Mouse (Mus musculus): Measurements from ENCODE around the gene Mast4. TPM values are rescaled to one million over a fixed set of nuclear protein-coding genes. Genes with fewer than 3 reads are reported as not detected.
A peak's percentile ranks its signal among the peaks of the same experiment; 100 is the strongest.
"Not testable (repeated sequence)": the region's sequence is repeated elsewhere in the genome, so short reads cannot be mapped to it uniquely, and the experiment has no call there.

Mast4 gene
- polyA plus RNA-seq, 1 experiment from 2014 or later, result 31.8 TPM

GRCm38 (mm10) chr13:102739720-102740535 is 594.4 kb downstream of the Mast4 start:
- H3K27ac ChIP-seq, result no peak overlapping the region
- no peaks in the 10 kb centered on the region for H3K27me3 ChIP-seq
- ATAC-seq (ENCODE audit: borderline replicate concordance, extremely low read depth, low FRiP score, low TSS enrichment), result no peak
- no peak overlapping the region for H3K9ac ChIP-seq
- no peak overlapping the region for H3K4me2 ChIP-seq
- H3K4me1 ChIP-seq, result no peaks in the 10 kb centered on the region
- no peaks in the 10 kb centered on the region for H3K9me3 ChIP-seq
- H3K4me3 ChIP-seq, result no peak overlapping the region
- H3K36me3 ChIP-seq, result peaks cover 63% of the 10 kb centered on the region
- WGBS, result 82% methylated on average over 13 of the region's 13 CpGs

GRCm38 (mm10) chr13:102737811-102738210 is 596.5 kb downstream of the Mast4 start:
- Histone ChIP-seq H3K36me3 (peaks cover 69% of the 10 kb centered on the region), H3K4me1 (no peaks in the 10 kb centered on the region), H3K4me2 (no peak overlapping the region), H3K27ac (no peak overlapping the region), H3K9me3 (no peaks in the 10 kb centered on the region), H3K27me3 (no peaks in the 10 kb centered on the region), H3K9ac (no peak overlapping the region), H3K4me3 (no peak overlapping the region)
- 87% methylated on average over 7 of the region's 7 CpGs for WGBS
- no peak for ATAC-seq (ENCODE audit: borderline replicate concordance, extremely low read depth, low FRiP score, low TSS enrichment)

GRCm38 (mm10) chr13:102733063-102733462 is 601.2 kb downstream of the Mast4 start:
- Histone ChIP-seq H3K27me3 (no peaks in the 10 kb centered on the region), H3K4me1 (no peaks in the 10 kb centered on the region), H3K36me3 (peaks cover 37% of the 10 kb centered on the region), H3K9me3 (no peaks in the 10 kb centered on the region), H3K9ac (no peak overlapping the region), H3K4me3 (no peak overlapping the region), H3K27ac (no peak overlapping the region), H3K4me2 (no peak overlapping the region)
- no peak for ATAC-seq (ENCODE audit: borderline replicate concordance, extremely low read depth, low FRiP score, low TSS enrichment)
- 78% methylated on average over 2 of the region's 2 CpGs for WGBS

GRCm38 (mm10) chr13:102728951-102729350 is 605.3 kb downstream of the Mast4 start:
- H3K36me3 ChIP-seq; H3K9me3 ChIP-seq; H3K4me1 ChIP-seq; H3K4me3 ChIP-seq; H3K4me2 ChIP-seq; H3K27me3 ChIP-seq; ATAC-seq (ENCODE audit: borderline replicate concordance, extremely low read depth, low FRiP score, low TSS enrichment); H3K27ac ChIP-seq; H3K9ac ChIP-seq: not testable (repeated sequence)
- WGBS, result 77% methylated on average over 7 of the region's 7 CpGs

GRCm38 (mm10) chr13:102728035-102728434 is 606.3 kb downstream of the Mast4 start:
- no peak for ATAC-seq (ENCODE audit: borderline replicate concordance, extremely low read depth, low FRiP score, low TSS enrichment)
- H3K4me2 ChIP-seq, result no peak overlapping the region
- H3K4me1 ChIP-seq, result no peaks in the 10 kb centered on the region
- no peaks in the 10 kb centered on the region for H3K36me3 ChIP-seq
- no peaks in the 10 kb centered on the region for H3K9me3 ChIP-seq
- H3K27ac ChIP-seq, result no peak overlapping the region
- no peak overlapping the region for H3K9ac ChIP-seq
- WGBS, result 56% methylated on average over 3 of the region's 3 CpGs
- H3K4me3 ChIP-seq, result no peak overlapping the region
- no peaks in the 10 kb centered on the region for H3K27me3 ChIP-seq

GRCm38 (mm10) chr13:102726876-102727275 is 607.4 kb downstream of the Mast4 start:
- Histone ChIP-seq H3K27ac (no peak overlapping the region), H3K4me2 (no peak overlapping the region), H3K36me3 (no peaks in the 10 kb centered on the region), H3K4me1 (no peaks in the 10 kb centered on the region), H3K27me3 (no peaks in the 10 kb centered on the region), H3K9me3 (no peaks in the 10 kb centered on the region), H3K9ac (no peak overlapping the region), H3K4me3 (no peak overlapping the region)
- ATAC-seq (ENCODE audit: borderline replicate concordance, extremely low read depth, low FRiP score, low TSS enrichment), result no peak
- 77% methylated on average over 1 of the region's 1 CpGs for WGBS

GRCm38 (mm10) chr13:102725906-102726305 is 608.4 kb downstream of the Mast4 start:
- Histone ChIP-seq H3K36me3 (no peaks in the 10 kb centered on the region), H3K4me3 (no peak overlapping the region), H3K9ac (no peak overlapping the region), H3K4me2 (no peak overlapping the region), H3K4me1 (no peaks in the 10 kb centered on the region), H3K27ac (no peak overlapping the region), H3K9me3 (no peaks in the 10 kb centered on the region), H3K27me3 (no peaks in the 10 kb centered on the region)
- no peak for ATAC-seq (ENCODE audit: borderline replicate concordance, extremely low read depth, low FRiP score, low TSS enrichment)
- WGBS, result 72% methylated on average over 2 of the region's 2 CpGs

- no peak overlapping the region for H3K9ac ChIP-seq
- no peak overlapping the region for H3K4me2 ChIP-seq
- H3K27me3 ChIP-seq, result no peaks in the 10 kb centered on the region
- no peak overlapping the region for H3K27ac ChIP-seq
- ATAC-seq (ENCODE audit: borderline replicate concordance, extremely low read depth, low FRiP score, low TSS enrichment), result no peak
- no peaks in the 10 kb centered on the region for H3K36me3 ChIP-seq
- no peaks in the 10 kb centered on the region for H3K9me3 ChIP-seq
- no peak overlapping the region for H3K4me3 ChIP-seq
- no peaks in the 10 kb centered on the region for H3K4me1 ChIP-seq
These were observed 608.9 kb downstream of the Mast4 start for GRCm38 (mm10) chr13:102725416-102725815.

- ATAC-seq (ENCODE audit: borderline replicate concordance, extremely low read depth, low FRiP score, low TSS enrichment), result no peak
- no peak overlapping the region for H3K4me3 ChIP-seq
- no peak overlapping the region for H3K4me2 ChIP-seq
- H3K27me3 ChIP-seq, result no peaks in the 10 kb centered on the region
- no peaks in the 10 kb centered on the region for H3K4me1 ChIP-seq
- 49% methylated on average over 1 of the region's 1 CpGs for WGBS
- no peak overlapping the region for H3K9ac ChIP-seq
- no peak overlapping the region for H3K27ac ChIP-seq
- H3K36me3 ChIP-seq, result no peaks in the 10 kb centered on the region
- no peaks in the 10 kb centered on the region for H3K9me3 ChIP-seq
These were observed 617.3 kb downstream of the Mast4 start for GRCm38 (mm10) chr13:102716973-102717372.

- no peak for ATAC-seq (ENCODE audit: borderline replicate concordance, extremely low read depth, low FRiP score, low TSS enrichment)
- H3K4me1 ChIP-seq, result peaks cover 28% of the 10 kb centered on the region
- H3K36me3 ChIP-seq, result no peaks in the 10 kb centered on the region
- H3K27me3 ChIP-seq, result no peaks in the 10 kb centered on the region
- H3K27ac ChIP-seq, result no peak overlapping the region
- no peak overlapping the region for H3K4me2 ChIP-seq
- H3K4me3 ChIP-seq, result no peak overlapping the region
- H3K9ac ChIP-seq, result no peak overlapping the region
- WGBS, result 86% methylated on average over 3 of the region's 3 CpGs
- H3K9me3 ChIP-seq, result no peaks in the 10 kb centered on the region
These were observed 633.6 kb downstream of the Mast4 start for GRCm38 (mm10) chr13:102700744-102701143.

GRCm38 (mm10) chr13:102700176-102700575 is 634.1 kb downstream of the Mast4 start:
- no peak overlapping the region for H3K4me2 ChIP-seq
- H3K9me3 ChIP-seq, result no peaks in the 10 kb centered on the region
- no peak overlapping the region for H3K27ac ChIP-seq
- WGBS, result 85% methylated on average over 5 of the region's 5 CpGs
- H3K4me1 ChIP-seq, result peaks cover 28% of the 10 kb centered on the region
- no peak overlapping the region for H3K9ac ChIP-seq
- H3K27me3 ChIP-seq, result no peaks in the 10 kb centered on the region
- H3K4me3 ChIP-seq, result no peak overlapping the region
- no peak for ATAC-seq (ENCODE audit: borderline replicate concordance, extremely low read depth, low FRiP score, low TSS enrichment)
- no peaks in the 10 kb centered on the region for H3K36me3 ChIP-seq

- peaks cover 28% of the 10 kb centered on the region for H3K4me1 ChIP-seq
- no peaks in the 10 kb centered on the region for H3K36me3 ChIP-seq
- H3K4me3 ChIP-seq, result peak overlapping the region; percentile 19
- ATAC-seq (ENCODE audit: borderline replicate concordance, extremely low read depth, low FRiP score, low TSS enrichment), result peak; percentile 95
- peak overlapping the region; percentile 92 for H3K27ac ChIP-seq
- H3K27me3 ChIP-seq, result no peaks in the 10 kb centered on the region
- no peaks in the 10 kb centered on the region for H3K9me3 ChIP-seq
- H3K4me2 ChIP-seq, result peak overlapping the region; percentile 56
- peak overlapping the region; percentile 39; the same call in 1 of the 2 replicates for H3K9ac ChIP-seq
- 22% methylated on average over 14 of the region's 14 CpGs for WGBS
These were observed 635.5 kb downstream of the Mast4 start for GRCm38 (mm10) chr13:102698751-102699323.
